ENCODE assay signal across 33 mouse cellular contexts in genomic region chr9:110778559-110778958, GRCm38 (mm10). TPM values are rescaled to one million over a fixed set of nuclear protein-coding genes. Genes with fewer than 3 reads are reported as not detected.
DNase-seq lines count a peak whose midpoint lies in the region; ATAC-seq and TF ChIP-seq lines count a peak whose summit lies in the region.
"Had no signal": no experiment of that assay in that cellular context is flagged by ENCODE, and none has a peak within 500 bp of the region (broad histone marks: within the 10 kb centered on the region; RNA-seq: fewer than 3 reads in every experiment).

No protein-coding gene starts in this region.

- 73% methylated on average over 7 of the region's 7 CpGs for WGBS in embryonic facial prominence, embryonic 15.5 days
- WGBS in embryonic facial prominence, embryonic 10.5 days: 83% methylated on average over 7 of the region's 7 CpGs
- 73% methylated on average over 7 of the region's 7 CpGs for WGBS in lung, embryonic 15.5 days

- H3K4me1 ChIP-seq in embryonic facial prominence, embryonic 15.5 days: peaks cover 66% of the 10 kb centered on the region
- H3K4me1 ChIP-seq in embryonic facial prominence, embryonic 10.5 days: peaks cover 37% of the 10 kb centered on the region
- H3K4me1 ChIP-seq in lung, embryonic 15.5 days: peaks cover 59% of the 10 kb centered on the region
- peaks cover 7% of the 10 kb centered on the region; the same call in 1 of the 2 replicates for H3K4me1 ChIP-seq in embryonic fibroblast, embryonic 13.5 days (ENCODE audit: control insufficient read depth, insufficient read depth, low read length)

- H3K4me3 ChIP-seq in embryonic facial prominence, embryonic 15.5 days (replicated peaks): no peak overlapping the region
- no peak overlapping the region for H3K4me3 ChIP-seq in embryonic facial prominence, embryonic 10.5 days
- H3K4me3 ChIP-seq in layer of hippocampus, adult 2 months: no peak overlapping the region
- H3K4me3 ChIP-seq in lung, embryonic 15.5 days: no peak overlapping the region
- no peak overlapping the region for H3K4me3 ChIP-seq in embryonic fibroblast, embryonic 13.5 days (ENCODE audit: insufficient read depth, low read length)
- H3K4me3 ChIP-seq: forebrain, embryonic 13.5 days; heart, adult 2 months; heart, embryonic 12.5 days; hindbrain, embryonic 13.5 days; left cerebral cortex, adult 2 months; limb, embryonic 13.5 days; liver, embryonic 15.5 days; myocyte; neural tube, embryonic 13.5 days had no signal

- no peak for ATAC-seq in embryonic facial prominence, embryonic 15.5 days (ENCODE audit: insufficient number of reproducible peaks, low FRiP score, low TSS enrichment, low read depth)
- no peak for ATAC-seq in lung, embryonic 15.5 days (ENCODE audit: borderline replicate concordance, extremely low read depth, low FRiP score, low TSS enrichment)
- ATAC-seq: forebrain, embryonic 13.5 days had no signal

- H3K4me2 ChIP-seq in embryonic facial prominence, embryonic 15.5 days (replicated peaks): no peak overlapping the region
- H3K4me2 ChIP-seq in lung, embryonic 15.5 days: no peak overlapping the region
- H3K4me2 ChIP-seq: forebrain, embryonic 13.5 days; heart, embryonic 12.5 days; hindbrain, embryonic 13.5 days; limb, embryonic 13.5 days; liver, embryonic 15.5 days; neural tube, embryonic 13.5 days had no signal

- TF ChIP-seq POLR2A in embryonic fibroblast, embryonic 13.5 days (IDR thresholded peaks at IDR 0.05; ENCODE audit: low read depth, low read length): no peak

- peaks cover 4% of the 10 kb centered on the region; the same call in 1 of the 2 replicates for H3K27me3 ChIP-seq in embryonic facial prominence, embryonic 15.5 days
- H3K27me3 ChIP-seq in embryonic facial prominence, embryonic 10.5 days (replicated peaks; ENCODE audit: low read depth, poor library complexity, severe bottlenecking): peaks cover 43% of the 10 kb centered on the region
- 0 out of 2 replicates have a peak, but pooled peaks cover 4% of the 10 kb centered on the region for H3K27me3 ChIP-seq in lung, embryonic 15.5 days
- H3K27me3 ChIP-seq: heart, embryonic 12.5 days; neural tube, embryonic 13.5 days had no signal

- TF ChIP-seq CTCF in layer of hippocampus, adult 2 months (conservative IDR thresholded peaks at IDR 0.05): peak; percentile 18; the same call in 1 of the 2 replicates
- 0 out of 2 replicates have a peak, but pooled peaks have one; percentile 2 for TF ChIP-seq CTCF in embryonic fibroblast, embryonic 13.5 days (IDR thresholded peaks at IDR 0.05; ENCODE audit: borderline replicate concordance, insufficient read depth, low read length)

- DNase-seq in embryonic facial prominence, embryonic 10.5 days (ENCODE audit: low spot score): no peak
- DNase-seq in layer of hippocampus, adult 2 months (ENCODE audit: low spot score in 2 of 2): no peak
- no peak for DNase-seq in layer of hippocampus, adult 18-20 months (ENCODE audit: low spot score in 2 of 2)
- no peak for DNase-seq in lung, postnatal 14 days
- DNase-seq in cerebellum, postnatal 14 days: no peak
- DNase-seq: cerebellum, adult 11-12 months; cerebellum, adult 9-11 months; gastrocnemius, postnatal 36 days; heart, adult 2 months; kidney, adult 11 months had no signal

- H3K27ac ChIP-seq in embryonic facial prominence, embryonic 15.5 days (replicated peaks): 0 out of 2 replicates have a peak overlapping the region, but pooled peaks have one; percentile 39
- H3K27ac ChIP-seq in embryonic facial prominence, embryonic 10.5 days (replicated peaks): no peak overlapping the region
- H3K27ac ChIP-seq in layer of hippocampus, adult 2 months: no peak overlapping the region
- H3K27ac ChIP-seq in lung, embryonic 15.5 days: peak overlapping the region; percentile 33; the same call in 1 of the 2 replicates
- H3K27ac ChIP-seq in embryonic fibroblast, embryonic 13.5 days (ENCODE audit: insufficient read depth, low read length): no peak overlapping the region
- H3K27ac ChIP-seq: forebrain, embryonic 13.5 days; heart, adult 2 months; hindbrain, embryonic 13.5 days; left cerebral cortex, adult 2 months; limb, embryonic 13.5 days; liver, embryonic 15.5 days; neural tube, embryonic 13.5 days had no signal

- H3K9me3 ChIP-seq in embryonic facial prominence, embryonic 15.5 days (replicated peaks): no peaks in the 10 kb centered on the region
- H3K9me3 ChIP-seq in embryonic facial prominence, embryonic 10.5 days: no peaks in the 10 kb centered on the region
- no peaks in the 10 kb centered on the region for H3K9me3 ChIP-seq in lung, embryonic 15.5 days
- H3K9me3 ChIP-seq: forebrain, embryonic 13.5 days; heart, embryonic 12.5 days; hindbrain, embryonic 13.5 days; limb, embryonic 13.5 days; liver, embryonic 15.5 days; neural tube, embryonic 13.5 days had no signal

- H3K9ac ChIP-seq in embryonic facial prominence, embryonic 15.5 days: no peak overlapping the region
- H3K9ac ChIP-seq in lung, embryonic 15.5 days: no peak overlapping the region
- H3K9ac ChIP-seq: forebrain, embryonic 13.5 days; heart, embryonic 12.5 days; hindbrain, embryonic 13.5 days; limb, embryonic 13.5 days; liver, embryonic 15.5 days; neural tube, embryonic 13.5 days had no signal

- H3K36me3 ChIP-seq in embryonic facial prominence, embryonic 15.5 days: no peaks in the 10 kb centered on the region
- no peaks in the 10 kb centered on the region for H3K36me3 ChIP-seq in embryonic facial prominence, embryonic 10.5 days (replicated peaks)
- no peaks in the 10 kb centered on the region for H3K36me3 ChIP-seq in lung, embryonic 15.5 days
- H3K36me3 ChIP-seq: heart, embryonic 12.5 days; hindbrain, embryonic 13.5 days; limb, embryonic 13.5 days; liver, embryonic 15.5 days; neural tube, embryonic 13.5 days had no signal

RNA-seq across cellular contexts. Expression of gene Prss42, which starts 19.4 kb away (rescaled TPM):
- polyA plus RNA-seq in embryonic facial prominence, embryonic 15.5 days (2015; fragmentation: Nextera tagmentation; extraction: Ambion mirVana): not detected in 2 replicates
- polyA plus RNA-seq in embryonic facial prominence, embryonic 10.5 days (2016; fragmentation: Nextera tagmentation; extraction: Ambion mirVana): not detected in 2 replicates
- not detected for total RNA-seq in layer of hippocampus, adult 2 months (2021)
- not detected for total RNA-seq in layer of hippocampus, adult 18-20 months (2021)
- polyA plus RNA-seq in lung, embryonic 15.5 days (2015; fragmentation: Nextera tagmentation; extraction: Ambion mirVana): not detected in 2 replicates
- polyA plus RNA-seq in embryonic fibroblast, embryonic 13.5 days (2011; ENCODE audit: insufficient read length, low read depth, missing spikeins): not detected in 2 replicates
- total RNA-seq: adrenal gland, adult 18-20 months; adrenal gland, postnatal 25 days; common myeloid progenitor, adult 5-6 weeks; gastrocnemius, postnatal 36 days; heart, adult 2 months; heart, postnatal 4 days; layer of hippocampus, postnatal 10 days; left cerebral cortex, adult 2 months; left cerebral cortex, postnatal 25 days had no signal
- polyA plus RNA-seq: embryonic facial prominence, embryonic 14.5 days; forebrain, embryonic 13.5 days; heart, adult 2 months; heart, postnatal 0 days; hindbrain, embryonic 13.5 days; large intestine, adult 2 months; limb, embryonic 13.5 days; liver, embryonic 15.5 days; midbrain, embryonic 14.5 days; myocyte; neural tube, embryonic 13.5 days; small intestine, adult 2 months had no signal

RNA-seq across cellular contexts. Expression of gene Pth1r, which starts 31.6 kb away (rescaled TPM):
- 133 and 145 TPM in 2 replicates for polyA plus RNA-seq in embryonic facial prominence, embryonic 15.5 days (2015; fragmentation: Nextera tagmentation; extraction: Ambion mirVana)
- polyA plus RNA-seq in embryonic facial prominence, embryonic 10.5 days (2016; fragmentation: Nextera tagmentation; extraction: Ambion mirVana): 39.2 and 46.3 TPM in 2 replicates
- 1 to 10 TPM; 4.4 to 5.0 TPM for total RNA-seq in layer of hippocampus, adult 2 months (2021)
- total RNA-seq in layer of hippocampus, adult 18-20 months (2021): 1 to 10 TPM; 3.9 TPM
- polyA plus RNA-seq in lung, embryonic 15.5 days (2015; fragmentation: Nextera tagmentation; extraction: Ambion mirVana): 78.8 and 79.7 TPM in 2 replicates
- 9.0 and 13.3 TPM in 2 replicates for polyA plus RNA-seq in embryonic fibroblast, embryonic 13.5 days (2011; ENCODE audit: insufficient read length, low read depth, missing spikeins)

RNA-seq across cellular contexts. Expression of gene Prss44, which starts 35.2 kb away (rescaled TPM):
- not detected in 2 replicates for polyA plus RNA-seq in embryonic facial prominence, embryonic 15.5 days (2015; fragmentation: Nextera tagmentation; extraction: Ambion mirVana)
- not detected in 2 replicates for polyA plus RNA-seq in embryonic facial prominence, embryonic 10.5 days (2016; fragmentation: Nextera tagmentation; extraction: Ambion mirVana)
- not detected for total RNA-seq in layer of hippocampus, adult 2 months (2021)
- not detected for total RNA-seq in layer of hippocampus, adult 18-20 months (2021)
- not detected in 2 replicates for polyA plus RNA-seq in lung, embryonic 15.5 days (2015; fragmentation: Nextera tagmentation; extraction: Ambion mirVana)
- polyA plus RNA-seq in embryonic fibroblast, embryonic 13.5 days (2011; ENCODE audit: insufficient read length, low read depth, missing spikeins): not detected in 2 replicates
- total RNA-seq: adrenal gland, adult 18-20 months; adrenal gland, postnatal 25 days; common myeloid progenitor, adult 5-6 weeks; gastrocnemius, postnatal 36 days; heart, adult 2 months; heart, postnatal 4 days; layer of hippocampus, postnatal 10 days; left cerebral cortex, adult 2 months; left cerebral cortex, postnatal 25 days had no signal
- polyA plus RNA-seq: embryonic facial prominence, embryonic 14.5 days; forebrain, embryonic 13.5 days; heart, embryonic 12.5 days; heart, postnatal 0 days; hindbrain, embryonic 13.5 days; large intestine, adult 2 months; limb, embryonic 13.5 days; liver, embryonic 15.5 days; midbrain, embryonic 14.5 days; myocyte; neural tube, embryonic 13.5 days; small intestine, adult 2 months; stomach, embryonic 14.5 days had no signal

RNA-seq across cellular contexts. Expression of gene Myl3, which starts 36.9 kb away (rescaled TPM):
- 7.5 and 8.5 TPM in 2 replicates for polyA plus RNA-seq in embryonic facial prominence, embryonic 15.5 days (2015; fragmentation: Nextera tagmentation; extraction: Ambion mirVana)
- polyA plus RNA-seq in embryonic facial prominence, embryonic 10.5 days (2016; fragmentation: Nextera tagmentation; extraction: Ambion mirVana): 0.86 and 4.4 TPM in 2 replicates
- not detected for total RNA-seq in layer of hippocampus, adult 2 months (2021)
- not detected for total RNA-seq in layer of hippocampus, adult 18-20 months (2021)
- polyA plus RNA-seq in lung, embryonic 15.5 days (2015; fragmentation: Nextera tagmentation; extraction: Ambion mirVana): 19.8 and 68.6 TPM in 2 replicates
- not detected in 2 replicates for polyA plus RNA-seq in embryonic fibroblast, embryonic 13.5 days (2011; ENCODE audit: insufficient read length, low read depth, missing spikeins)
- total RNA-seq: adrenal gland, postnatal 25 days; common myeloid progenitor, adult 5-6 weeks; left cerebral cortex, adult 2 months; left cerebral cortex, postnatal 25 days had no signal
- polyA plus RNA-seq: small intestine, adult 2 months had no signal

RNA-seq across cellular contexts. Expression of gene Prss43, which starts 47.9 kb away (rescaled TPM):
- polyA plus RNA-seq in embryonic facial prominence, embryonic 15.5 days (2015; fragmentation: Nextera tagmentation; extraction: Ambion mirVana): not detected in 2 replicates
- not detected in 2 replicates for polyA plus RNA-seq in embryonic facial prominence, embryonic 10.5 days (2016; fragmentation: Nextera tagmentation; extraction: Ambion mirVana)
- total RNA-seq in layer of hippocampus, adult 2 months (2021): under 1 TPM; 0.15 to 0.25 TPM
- total RNA-seq in layer of hippocampus, adult 18-20 months (2021): under 1 TPM in 1 of 2 experiments, not detected in 1; 0.33 TPM
- polyA plus RNA-seq in lung, embryonic 15.5 days (2015; fragmentation: Nextera tagmentation; extraction: Ambion mirVana): not detected in 2 replicates
- not detected in 2 replicates for polyA plus RNA-seq in embryonic fibroblast, embryonic 13.5 days (2011; ENCODE audit: insufficient read length, low read depth, missing spikeins)
- total RNA-seq: adrenal gland, adult 18-20 months; adrenal gland, postnatal 25 days; common myeloid progenitor, adult 5-6 weeks; gastrocnemius, postnatal 36 days; heart, adult 2 months; heart, postnatal 4 days had no signal
- polyA plus RNA-seq: embryonic facial prominence, embryonic 14.5 days; forebrain, embryonic 13.5 days; heart, adult 2 months; heart, embryonic 12.5 days; hindbrain, embryonic 13.5 days; large intestine, adult 2 months; limb, embryonic 13.5 days; liver, embryonic 15.5 days; midbrain, embryonic 14.5 days; myocyte; neural tube, embryonic 13.5 days; small intestine, adult 2 months; stomach, embryonic 14.5 days had no signal

Comparison
In these comparisons a context has a peak if more than half of its experiments do, and no peak if none do; other contexts are left out.
1. H3K27ac ChIP-seq: peak in embryonic facial prominence, embryonic 15.5 days (single experiment) and lung, embryonic 15.5 days (single experiment); none in embryonic facial prominence, embryonic 10.5 days (single experiment), layer of hippocampus, adult 2 months (single experiment) and embryonic fibroblast, embryonic 13.5 days (single experiment).